Mouse (Mus musculus): ENCODE measurements around the gene Amn. TPM values are rescaled to one million over a fixed set of nuclear protein-coding genes. Genes with fewer than 3 reads are reported as not detected.
A peak's percentile ranks its signal among the peaks of the same experiment; 100 is the strongest.

Amn gene
- not detected in 2 replicates for total RNA-seq (2015)
- total RNA-seq (2017): not detected in 2 replicates

- no peak for ATAC-seq (replicated peaks; ENCODE audit: poor library complexity)
These were observed at the start of gene Amn for GRCm38 (mm10) chr12:111270629-111271277. TSS of gene Amn (plus strand) at chr12:111271095.

GRCm38 (mm10) chr12:111225197-111225780 is 45.6 kb upstream of the Amn start:
- peak; percentile 51 for ATAC-seq (replicated peaks; ENCODE audit: poor library complexity)

GRCm38 (mm10) chr12:111227410-111227809 is 43.5 kb upstream of the Amn start:
- ATAC-seq (replicated peaks; ENCODE audit: poor library complexity): peak; percentile 49

GRCm38 (mm10) chr12:111228488-111228887 is 42.4 kb upstream of the Amn start:
- no peak for ATAC-seq (replicated peaks; ENCODE audit: poor library complexity)

GRCm38 (mm10) chr12:111230793-111231192 is 40.1 kb upstream of the Amn start:
- peak; percentile 68 for ATAC-seq (replicated peaks; ENCODE audit: poor library complexity)

GRCm38 (mm10) chr12:111233798-111234197 is 37.1 kb upstream of the Amn start:
- ATAC-seq (replicated peaks; ENCODE audit: poor library complexity): 0 out of 2 replicates have a peak, but pooled peaks have one; percentile 20

GRCm38 (mm10) chr12:111234383-111234782 is 36.5 kb upstream of the Amn start:
- no peak for ATAC-seq (replicated peaks; ENCODE audit: poor library complexity)

GRCm38 (mm10) chr12:111235631-111236030 is 35.3 kb upstream of the Amn start:
- ATAC-seq (replicated peaks; ENCODE audit: poor library complexity): no peak

GRCm38 (mm10) chr12:111237611-111238188 is 33.2 kb upstream of the Amn start:
- ATAC-seq (replicated peaks; ENCODE audit: poor library complexity): no peak

GRCm38 (mm10) chr12:111238345-111238744 is 32.5 kb upstream of the Amn start:
- ATAC-seq (replicated peaks; ENCODE audit: poor library complexity): no peak

GRCm38 (mm10) chr12:111238778-111239177 is 32.1 kb upstream of the Amn start:
- no peak for ATAC-seq (replicated peaks; ENCODE audit: poor library complexity)

GRCm38 (mm10) chr12:111239930-111240329 is 31.0 kb upstream of the Amn start:
- ATAC-seq (replicated peaks; ENCODE audit: poor library complexity): no peak

GRCm38 (mm10) chr12:111241916-111242315 is 29.0 kb upstream of the Amn start:
- ATAC-seq (replicated peaks; ENCODE audit: poor library complexity): no peak

GRCm38 (mm10) chr12:111242346-111242745 is 28.5 kb upstream of the Amn start:
- no peak for ATAC-seq (replicated peaks; ENCODE audit: poor library complexity)

GRCm38 (mm10) chr12:111243733-111244132 is 27.2 kb upstream of the Amn start:
- ATAC-seq (replicated peaks; ENCODE audit: poor library complexity): no peak

- ATAC-seq (replicated peaks; ENCODE audit: poor library complexity): no peak
These were observed 25.8 kb upstream of the Amn start for GRCm38 (mm10) chr12:111245070-111245469.

- ATAC-seq (replicated peaks; ENCODE audit: poor library complexity): peak; percentile 52
These were observed 24.0 kb upstream of the Amn start for GRCm38 (mm10) chr12:111246808-111247464.

GRCm38 (mm10) chr12:111249095-111249494 is 21.8 kb upstream of the Amn start:
- ATAC-seq (replicated peaks; ENCODE audit: poor library complexity): no peak

- no peak for ATAC-seq (replicated peaks; ENCODE audit: poor library complexity)
These were observed 20.8 kb upstream of the Amn start for GRCm38 (mm10) chr12:111250116-111250515.

GRCm38 (mm10) chr12:111251227-111251626 is 19.7 kb upstream of the Amn start:
- ATAC-seq (replicated peaks; ENCODE audit: poor library complexity): no peak

- no peak for ATAC-seq (replicated peaks; ENCODE audit: poor library complexity)
These were observed 7.2 kb upstream of the Amn start for GRCm38 (mm10) chr12:111263650-111264049.

GRCm38 (mm10) chr12:111265212-111265611 is 5.7 kb upstream of the Amn start:
- ATAC-seq (replicated peaks; ENCODE audit: poor library complexity): no peak

All from megakaryocyte progenitor cell, adult 5-6 weeks (primary cell).